Mouse (Mus musculus): ENCODE results near the gene Arl8a.

Gene Arl8a

GRCm38 (mm10) chr1:135169556-135170224, 23.1 kb downstream of the Arl8a start:
- Histone ChIP-seq H3K9me3 (ENCODE audit: low read length) (no peaks in the 10 kb centered on the region), H3K4me1 (replicated peaks; ENCODE audit: low read depth, low read length) (peaks cover 40% of the 10 kb centered on the region), H3K4me3 (replicated peaks; ENCODE audit: low read length) (0 out of 2 replicates have a peak overlapping the region, but pooled peaks have one; percentile 0), H3K36me3 (ENCODE audit: insufficient read depth, low read length) (no peaks in the 10 kb centered on the region), H3K27me3 (ENCODE audit: insufficient read depth, low read length) (0 out of 2 replicates have a peak, but pooled peaks cover 3% of the 10 kb centered on the region)
- no peak for TF ChIP-seq POU5F1 (IDR thresholded peaks at IDR 0.05; ENCODE audit: borderline replicate concordance, low read length)
- no peak for TF ChIP-seq CTCF (conservative IDR thresholded peaks at IDR 0.05; ENCODE audit: low read length)
- TF ChIP-seq NANOG (IDR thresholded peaks at IDR 0.05; ENCODE audit: borderline replicate concordance, low read length) = no peak

- H3K27me3 ChIP-seq (ENCODE audit: insufficient read depth, low read length) = 0 out of 2 replicates have a peak, but pooled peaks cover 3% of the 10 kb centered on the region
- no peaks in the 10 kb centered on the region for H3K36me3 ChIP-seq (ENCODE audit: insufficient read depth, low read length)
- 0 out of 2 replicates have a peak overlapping the region, but pooled peaks have one; percentile 0 for H3K4me3 ChIP-seq (replicated peaks; ENCODE audit: low read length)
- TF ChIP-seq CTCF (conservative IDR thresholded peaks at IDR 0.05; ENCODE audit: low read length) (no peak), POU5F1 (IDR thresholded peaks at IDR 0.05; ENCODE audit: borderline replicate concordance, low read length) (no peak), NANOG (IDR thresholded peaks at IDR 0.05; ENCODE audit: borderline replicate concordance, low read length) (no peak)
- H3K9me3 ChIP-seq (ENCODE audit: low read length) = no peaks in the 10 kb centered on the region
- peaks cover 44% of the 10 kb centered on the region for H3K4me1 ChIP-seq (replicated peaks; ENCODE audit: low read depth, low read length)
Observed at GRCm38 (mm10) chr1:135170299-135170698, 23.7 kb downstream of the Arl8a start.

GRCm38 (mm10) chr1:135171202-135171601, 24.6 kb downstream of the Arl8a start:
- Histone ChIP-seq H3K27me3 (ENCODE audit: insufficient read depth, low read length) (0 out of 2 replicates have a peak, but pooled peaks cover 3% of the 10 kb centered on the region), H3K4me1 (replicated peaks; ENCODE audit: low read depth, low read length) (peaks cover 48% of the 10 kb centered on the region), H3K4me3 (replicated peaks; ENCODE audit: low read length) (no peak overlapping the region), H3K9me3 (ENCODE audit: low read length) (no peaks in the 10 kb centered on the region), H3K36me3 (ENCODE audit: insufficient read depth, low read length) (no peaks in the 10 kb centered on the region)
- TF ChIP-seq NANOG (IDR thresholded peaks at IDR 0.05; ENCODE audit: borderline replicate concordance, low read length) = no peak
- peak; percentile 16; the same call in 1 of the 2 replicates for TF ChIP-seq CTCF (conservative IDR thresholded peaks at IDR 0.05; ENCODE audit: low read length)

DNA sequence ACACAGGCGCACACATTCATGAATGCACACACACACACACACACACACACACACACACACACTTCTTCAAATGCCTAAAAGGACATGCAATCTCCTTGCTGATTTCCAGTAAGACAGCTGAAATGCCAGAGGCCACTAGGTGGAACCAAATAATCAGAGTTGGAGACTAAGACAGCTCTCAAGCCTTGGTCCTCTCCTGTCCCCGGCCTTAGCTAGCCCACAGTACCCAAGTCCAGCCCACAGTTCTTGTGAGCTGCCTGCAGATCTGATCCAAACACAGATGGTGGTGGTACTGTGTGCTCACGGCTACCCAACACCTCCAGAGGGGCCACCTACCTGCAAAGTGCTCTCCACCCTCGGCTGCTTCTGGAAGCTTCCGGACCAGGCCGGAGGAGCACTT, 25.4 kb downstream of the Arl8a start:
- H3K27me3 ChIP-seq (ENCODE audit: insufficient read depth, low read length) = 0 out of 2 replicates have a peak, but pooled peaks cover 3% of the 10 kb centered on the region
- peak; percentile 37 for TF ChIP-seq CTCF (conservative IDR thresholded peaks at IDR 0.05; ENCODE audit: low read length)
- no peak for TF ChIP-seq POU5F1 (IDR thresholded peaks at IDR 0.05; ENCODE audit: borderline replicate concordance, low read length)
- H3K4me1 ChIP-seq (replicated peaks; ENCODE audit: low read depth, low read length) = peaks cover 46% of the 10 kb centered on the region
- H3K36me3 ChIP-seq (ENCODE audit: insufficient read depth, low read length) = no peaks in the 10 kb centered on the region
- no peaks in the 10 kb centered on the region for H3K9me3 ChIP-seq (ENCODE audit: low read length)
- H3K4me3 ChIP-seq (replicated peaks; ENCODE audit: low read length) = no peak overlapping the region

GRCm38 (mm10) chr1:135173311-135173710, 26.7 kb downstream of the Arl8a start:
- H3K36me3 ChIP-seq (ENCODE audit: insufficient read depth, low read length) = no peaks in the 10 kb centered on the region
- TF ChIP-seq NANOG (IDR thresholded peaks at IDR 0.05; ENCODE audit: borderline replicate concordance, low read length) (no peak), POU5F1 (IDR thresholded peaks at IDR 0.05; ENCODE audit: borderline replicate concordance, low read length) (no peak), CTCF (conservative IDR thresholded peaks at IDR 0.05; ENCODE audit: low read length) (no peak)
- 0 out of 2 replicates have a peak, but pooled peaks cover 3% of the 10 kb centered on the region for H3K27me3 ChIP-seq (ENCODE audit: insufficient read depth, low read length)
- H3K9me3 ChIP-seq (ENCODE audit: low read length) = no peaks in the 10 kb centered on the region
- peaks cover 49% of the 10 kb centered on the region for H3K4me1 ChIP-seq (replicated peaks; ENCODE audit: low read depth, low read length)
- H3K4me3 ChIP-seq (replicated peaks; ENCODE audit: low read length) = no peak overlapping the region

DNA sequence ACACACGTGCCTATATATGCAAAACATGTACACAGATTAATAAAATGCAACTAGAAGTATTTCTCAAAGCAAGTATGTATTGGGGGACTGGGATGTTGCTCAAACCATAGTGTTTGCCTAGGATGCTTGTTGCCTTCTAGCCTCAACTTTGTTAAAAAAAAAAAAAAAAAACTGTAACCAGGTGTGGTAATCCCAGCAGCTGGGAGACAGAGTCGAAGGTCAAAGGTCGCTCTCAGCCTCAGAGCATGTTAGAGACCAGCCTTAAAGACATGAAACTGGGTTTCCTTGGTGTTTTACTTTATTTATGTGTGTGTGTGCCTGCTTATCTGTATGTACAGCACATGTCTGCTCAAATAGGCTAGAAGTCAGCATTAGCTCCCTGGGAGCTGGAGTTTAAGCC, 28.6 kb downstream of the Arl8a start:
- TF ChIP-seq CTCF (conservative IDR thresholded peaks at IDR 0.05; ENCODE audit: low read length) = no peak
- TF ChIP-seq NANOG (IDR thresholded peaks at IDR 0.05; ENCODE audit: borderline replicate concordance, low read length) = no peak
- TF ChIP-seq POU5F1 (IDR thresholded peaks at IDR 0.05; ENCODE audit: borderline replicate concordance, low read length) = no peak
- Histone ChIP-seq H3K36me3 (ENCODE audit: insufficient read depth, low read length) (no peaks in the 10 kb centered on the region), H3K9me3 (ENCODE audit: low read length) (no peaks in the 10 kb centered on the region), H3K4me1 (replicated peaks; ENCODE audit: low read depth, low read length) (peaks cover 51% of the 10 kb centered on the region), H3K4me3 (replicated peaks; ENCODE audit: low read length) (no peak overlapping the region), H3K27me3 (ENCODE audit: insufficient read depth, low read length) (no peaks in the 10 kb centered on the region)

DNA sequence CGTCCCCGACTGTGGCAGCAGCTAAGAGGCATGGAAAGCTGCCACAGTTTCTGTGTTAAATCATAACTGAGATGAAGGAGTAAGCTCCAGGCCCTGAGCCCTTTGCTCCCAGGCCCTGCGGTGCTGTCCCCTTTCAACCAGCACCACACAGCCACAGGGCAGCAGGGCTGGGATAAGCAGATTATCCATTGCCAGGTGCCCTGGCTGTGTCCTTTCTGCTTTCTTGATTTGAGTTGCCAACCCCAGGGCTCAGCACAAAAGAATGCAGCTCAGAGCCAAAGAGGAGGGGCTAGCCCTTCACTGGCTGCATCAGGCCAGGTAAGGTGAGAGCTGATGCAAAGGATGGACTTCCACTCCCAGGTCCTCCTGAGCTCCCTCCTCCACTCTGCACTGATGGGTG, 31.1 kb downstream of the Arl8a start:
- no peaks in the 10 kb centered on the region for H3K27me3 ChIP-seq (ENCODE audit: insufficient read depth, low read length)
- TF ChIP-seq CTCF (conservative IDR thresholded peaks at IDR 0.05; ENCODE audit: low read length) (no peak), NANOG (IDR thresholded peaks at IDR 0.05; ENCODE audit: borderline replicate concordance, low read length) (no peak), POU5F1 (IDR thresholded peaks at IDR 0.05; ENCODE audit: borderline replicate concordance, low read length) (no peak)
- H3K4me1 ChIP-seq (replicated peaks; ENCODE audit: low read depth, low read length) = peaks cover 68% of the 10 kb centered on the region
- H3K4me3 ChIP-seq (replicated peaks; ENCODE audit: low read length) = no peak overlapping the region
- no peaks in the 10 kb centered on the region for H3K36me3 ChIP-seq (ENCODE audit: insufficient read depth, low read length)
- no peaks in the 10 kb centered on the region for H3K9me3 ChIP-seq (ENCODE audit: low read length)

DNA sequence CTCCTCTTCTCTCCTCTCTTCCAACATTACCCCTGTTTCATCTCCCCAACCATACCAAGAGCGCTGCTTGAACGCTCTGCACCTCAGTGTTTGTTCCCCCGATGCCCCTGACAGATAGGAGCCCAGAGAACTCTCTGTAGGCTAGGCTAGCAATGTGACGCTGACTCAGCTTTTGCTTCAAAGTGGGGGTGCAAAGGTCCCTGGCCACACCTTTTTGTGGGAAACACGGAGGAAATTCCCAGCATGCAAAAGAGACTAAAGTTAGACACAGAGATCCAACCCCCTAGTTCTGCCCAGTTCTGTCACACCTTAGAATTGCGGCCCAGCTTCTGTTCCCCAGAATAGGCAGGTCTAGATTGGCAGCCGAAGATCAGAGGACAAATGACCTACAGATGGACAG, 32.2 kb downstream of the Arl8a start:
- Histone ChIP-seq H3K4me3 (replicated peaks; ENCODE audit: low read length) (no peak overlapping the region), H3K4me1 (replicated peaks; ENCODE audit: low read depth, low read length) (peaks cover 76% of the 10 kb centered on the region), H3K36me3 (ENCODE audit: insufficient read depth, low read length) (no peaks in the 10 kb centered on the region), H3K9me3 (ENCODE audit: low read length) (no peaks in the 10 kb centered on the region), H3K27me3 (ENCODE audit: insufficient read depth, low read length) (no peaks in the 10 kb centered on the region)
- TF ChIP-seq NANOG (IDR thresholded peaks at IDR 0.05; ENCODE audit: borderline replicate concordance, low read length) = no peak
- TF ChIP-seq POU5F1 (IDR thresholded peaks at IDR 0.05; ENCODE audit: borderline replicate concordance, low read length) = no peak
- TF ChIP-seq CTCF (conservative IDR thresholded peaks at IDR 0.05; ENCODE audit: low read length) = no peak

DNA sequence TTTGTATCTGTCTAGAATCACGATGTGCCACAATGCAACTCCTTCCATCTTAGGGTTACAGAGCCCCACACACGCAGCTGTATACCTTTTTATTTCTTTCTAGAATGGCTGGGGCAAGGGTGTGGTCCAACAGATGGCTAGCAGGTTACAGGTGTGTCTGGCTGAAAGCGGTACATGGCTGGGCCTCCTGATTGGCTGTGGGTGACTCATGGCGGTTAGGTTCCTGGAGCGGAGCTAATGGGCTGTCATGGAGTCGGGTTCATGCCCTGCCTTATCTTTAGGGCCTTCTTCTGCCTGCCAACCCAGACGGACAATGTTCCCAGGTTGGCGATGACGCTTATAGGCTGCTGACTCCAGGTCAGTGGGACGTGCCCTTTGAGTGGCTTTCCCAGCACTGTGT, 34.2 kb downstream of the Arl8a start:
- H3K9me3 ChIP-seq (ENCODE audit: low read length) = no peaks in the 10 kb centered on the region
- TF ChIP-seq POU5F1 (IDR thresholded peaks at IDR 0.05; ENCODE audit: borderline replicate concordance, low read length) (no peak), NANOG (IDR thresholded peaks at IDR 0.05; ENCODE audit: borderline replicate concordance, low read length) (no peak), CTCF (conservative IDR thresholded peaks at IDR 0.05; ENCODE audit: low read length) (no peak)
- H3K27me3 ChIP-seq (ENCODE audit: insufficient read depth, low read length) = no peaks in the 10 kb centered on the region
- peak overlapping the region; percentile 45; the same call in 1 of the 2 replicates for H3K4me3 ChIP-seq (replicated peaks; ENCODE audit: low read length)
- H3K4me1 ChIP-seq (replicated peaks; ENCODE audit: low read depth, low read length) = peaks cover 78% of the 10 kb centered on the region
- H3K36me3 ChIP-seq (ENCODE audit: insufficient read depth, low read length) = no peaks in the 10 kb centered on the region

All from E14TG2a.4 (cell line).